Mouse (Mus musculus) lung, embryonic 16.5 days (tissue): ENCODE data around the gene Rbm39. TPM values are rescaled to one million over a fixed set of nuclear protein-coding genes. Genes with fewer than 3 reads are reported as not detected.
A peak's percentile ranks its signal among the peaks of the same experiment; 100 is the strongest.
"Not testable (repeated sequence)": the region's sequence is repeated elsewhere in the genome, so short reads cannot be mapped to it uniquely, and the experiment has no call there.

Experiments
- ATAC-seq: fragments of 200-750 bp; cut with Nextera tagmentation; 2 replicates; pipeline ENCODE4 v1.8.0; 2017; ENCODE audit warnings: low read depth, mild to moderate bottlenecking, moderate library complexity
- H3K27ac ChIP-seq: fragments of 300-500 bp; sonication (generic); 2 replicates; pipeline ENCODE4 v1.5.1; 2014; ENCODE audit warnings: mild to moderate bottlenecking, control low read depth, low read length
- H3K27me3 ChIP-seq: fragments of 300-500 bp; sonication (generic); 2 replicates; pipeline ENCODE4 v1.6.1; 2014; ENCODE audit warnings: low read depth, low read length, mixed read lengths; ENCODE audit not compliant: control insufficient read depth, insufficient read depth
- H3K36me3 ChIP-seq: fragments of 300-500 bp; sonication (generic); 2 replicates; pipeline ENCODE4 v1.6.1; 2014; ENCODE audit warnings: low read length; ENCODE audit not compliant: control insufficient read depth, insufficient read depth
- H3K4me1 ChIP-seq: fragments of 300-500 bp; sonication (generic); replicated peaks from 2 replicates; pipeline ENCODE4 v1.6.1; 2014; ENCODE audit warnings: low read length, mixed read lengths; ENCODE audit not compliant: control insufficient read depth, insufficient read depth
- H3K4me2 ChIP-seq: fragments of 300-500 bp; sonication (generic); 2 replicates; pipeline ENCODE4 v1.6.1; 2014; ENCODE audit warnings: low read depth, low read length, control low read depth
- H3K4me3 ChIP-seq: fragments of 300-500 bp; sonication (generic); 2 replicates; pipeline ENCODE4 v1.5.1; 2014; ENCODE audit warnings: mild to moderate bottlenecking, low read length, control low read depth
- H3K9ac ChIP-seq: fragments of 300-500 bp; sonication (generic); 2 replicates; pipeline ENCODE4 v1.6.1; 2014; ENCODE audit warnings: low read length, control low read depth
- H3K9me3 ChIP-seq: fragments of 300-500 bp; sonication (generic); 2 replicates; pipeline ENCODE4 v1.6.1; 2016; ENCODE audit warnings: low read length; ENCODE audit not compliant: control insufficient read depth
- WGBS: fragments of 180-500 bp; shearing (Covaris S2); extraction: QIAGEN DNeasy Blood & Tissue Kit; methylation state at CpG from one replicate; pipeline ENCODE4 v1.1.7; 2014; 5-methylcytosine and 5-hydroxymethylcytosine counted together
- polyA plus RNA-seq: library from polyadenylated mRNA; unstranded; fragments of >200 nt; fragmentation: Nextera tagmentation; extraction: Ambion mirVana; gene quantifications from 2 replicates; pipeline ENCODE4 v1.2.1, GENCODE M21; 2015

Gene Rbm39
- polyA plus RNA-seq, 1 experiment from 2014 or later, result 645 TPM

DNA sequence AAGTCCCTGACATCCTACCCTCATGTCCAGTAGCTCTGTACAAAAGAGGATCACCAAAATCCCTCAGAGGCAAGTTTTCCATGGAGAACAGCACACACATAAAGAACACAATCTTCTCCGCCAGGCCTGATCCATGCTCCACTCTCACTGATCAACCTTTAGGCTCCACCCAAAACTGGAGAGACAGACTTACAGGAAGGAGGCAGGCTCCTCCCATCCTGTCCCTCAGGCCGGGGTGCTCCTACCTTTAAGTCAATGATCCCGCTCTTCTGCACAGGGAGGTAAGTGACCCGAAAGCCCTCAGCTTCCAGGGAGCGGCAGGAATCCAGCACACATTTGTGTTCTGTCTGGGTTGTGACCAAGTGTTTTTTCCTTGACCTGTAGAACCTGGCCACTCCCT lies 45.9 kb downstream of the Rbm39 start:
- no peak overlapping the region for H3K4me3 ChIP-seq
- no peaks in the 10 kb centered on the region for H3K4me1 ChIP-seq
- WGBS, result 83% methylated on average over 5 of the region's 5 CpGs
- ATAC-seq, result no peak
- H3K9me3 ChIP-seq, result no peaks in the 10 kb centered on the region
- peaks cover 2% of the 10 kb centered on the region; the same call in 1 of the 2 replicates for H3K36me3 ChIP-seq
- no peak overlapping the region for H3K4me2 ChIP-seq
- H3K27me3 ChIP-seq, result no peaks in the 10 kb centered on the region
- H3K27ac ChIP-seq, result no peak overlapping the region
- no peak overlapping the region; the same call in 1 of the 2 replicates for H3K9ac ChIP-seq

DNA sequence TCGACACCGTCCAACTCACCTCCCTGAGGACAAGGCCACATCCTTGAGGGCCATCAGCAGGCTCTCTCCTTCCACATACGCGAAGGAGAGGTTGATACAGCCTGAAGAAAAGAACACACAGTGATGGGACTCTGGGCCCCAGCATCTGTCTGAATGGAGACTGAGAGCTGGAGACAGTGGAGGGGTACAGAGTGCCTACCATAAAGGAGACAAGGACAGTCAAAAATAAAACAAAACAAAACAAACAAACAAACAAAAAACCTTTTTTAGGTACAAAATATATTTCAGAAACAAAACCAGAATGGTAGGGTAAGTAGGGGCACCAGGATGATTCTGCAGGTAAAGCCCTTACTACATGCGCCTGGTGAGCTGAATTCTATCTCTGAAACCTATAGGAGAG lies 53.0 kb downstream of the Rbm39 start, which contains the start of gene Gm28036:
Gm28036 (minus strand) TSS at position 101 of the 400 bp plus-strand sequence.
- WGBS, result 95% methylated on average over 5 of the region's 5 CpGs
- ATAC-seq, result no peak
- no peaks in the 10 kb centered on the region for H3K9me3 ChIP-seq
- H3K4me2 ChIP-seq, result no peak within 1 kb of the TSS
- no peaks in the 10 kb centered on the region for H3K4me1 ChIP-seq
- no peak within 1 kb of the TSS for H3K9ac ChIP-seq
- no peak within 1 kb of the TSS for H3K27ac ChIP-seq
- H3K36me3 ChIP-seq, result peaks cover 8% of the 10 kb centered on the region; the same call in 1 of the 2 replicates
- H3K27me3 ChIP-seq, result no peaks in the 10 kb centered on the region
- H3K4me3 ChIP-seq, result no peak within 1 kb of the TSS

DNA sequence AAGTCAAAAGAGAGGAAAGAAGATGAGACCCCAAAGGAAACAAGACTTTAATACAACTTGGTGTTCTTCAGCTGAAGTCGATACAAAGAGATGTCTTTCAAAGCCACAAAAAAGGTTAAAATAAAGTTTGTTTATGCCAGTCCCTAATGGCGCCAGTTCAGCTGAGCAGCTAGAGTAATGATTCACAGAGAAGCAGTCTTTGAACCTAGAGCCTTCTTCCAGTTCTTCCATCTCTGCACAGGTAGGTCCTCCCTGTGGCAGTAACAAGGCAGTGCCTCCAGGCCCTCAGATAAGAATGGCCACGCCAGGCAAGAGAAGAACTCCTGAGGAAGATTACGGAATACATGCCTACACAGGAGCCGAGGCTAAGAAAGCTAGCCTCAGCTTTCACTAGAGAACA lies 56.3 kb downstream of the Rbm39 start:
- ATAC-seq, result no peak

DNA sequence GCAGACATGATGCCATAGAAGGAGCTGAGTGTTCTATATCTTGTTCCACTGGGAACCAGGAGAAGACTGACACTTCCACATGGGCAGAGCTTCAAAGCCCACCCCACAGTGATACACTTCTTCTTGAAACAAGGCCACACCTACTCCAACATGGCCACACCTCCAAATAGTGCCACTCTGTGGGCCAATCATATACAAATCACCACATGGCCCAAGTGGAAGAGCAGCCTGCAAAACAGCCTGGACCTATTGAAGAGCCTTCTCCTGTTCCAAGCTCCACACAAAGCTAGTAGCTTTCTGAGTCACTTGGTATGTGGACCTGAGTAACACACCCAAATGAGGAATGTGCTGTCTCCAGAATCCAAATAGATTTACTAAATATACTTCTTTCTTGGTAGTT lies 60.5 kb downstream of the Rbm39 start:
- H3K4me3 ChIP-seq, result no peak overlapping the region
- no peaks in the 10 kb centered on the region for H3K9me3 ChIP-seq
- no peaks in the 10 kb centered on the region for H3K4me1 ChIP-seq
- H3K36me3 ChIP-seq, result peaks cover 3% of the 10 kb centered on the region; the same call in 1 of the 2 replicates
- H3K9ac ChIP-seq, result no peak overlapping the region
- ATAC-seq, result no peak
- no peak overlapping the region for H3K27ac ChIP-seq
- no peaks in the 10 kb centered on the region for H3K27me3 ChIP-seq
- no peak overlapping the region for H3K4me2 ChIP-seq

More for the DNA sequence above, 56.3 kb downstream of the Rbm39 start:
- Histone ChIP-seq H3K27me3 (no peaks in the 10 kb centered on the region), H3K27ac (no peak overlapping the region), H3K4me2 (no peak overlapping the region), H3K4me1 (no peaks in the 10 kb centered on the region), H3K9ac (no peak overlapping the region), H3K4me3 (no peak overlapping the region), H3K36me3 (peaks cover 6% of the 10 kb centered on the region; the same call in 1 of the 2 replicates), H3K9me3 (no peaks in the 10 kb centered on the region)
- WGBS, result 92% methylated on average over 5 of the region's 5 CpGs

DNA sequence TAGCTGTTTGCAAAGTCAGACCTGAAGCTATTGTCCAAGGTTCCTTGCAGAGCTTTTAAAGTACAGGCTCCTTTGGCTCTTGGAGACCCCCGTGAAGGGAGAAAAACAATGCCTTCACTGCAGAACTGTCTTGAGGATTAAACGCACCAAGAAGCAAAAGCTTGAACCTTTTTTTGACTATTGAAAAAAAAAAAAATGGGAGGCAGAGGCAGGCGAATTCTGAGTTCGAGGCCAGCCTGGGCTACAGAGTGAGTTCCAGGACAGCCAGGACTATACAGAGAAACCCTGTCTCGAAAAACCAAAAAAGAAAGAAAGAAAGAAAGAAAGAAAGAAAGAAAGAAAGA lies 68.0 kb downstream of the Rbm39 start:
- H3K36me3 ChIP-seq, ATAC-seq, H3K9me3 ChIP-seq, H3K27me3 ChIP-seq, H3K4me1 ChIP-seq: not testable (repeated sequence)
- H3K4me2 ChIP-seq, result peak overlapping the region; percentile 50
- 16% methylated on average over 5 of the region's 5 CpGs for WGBS
- H3K27ac ChIP-seq, result peak overlapping the region; percentile 77
- peak overlapping the region; percentile 90 for H3K9ac ChIP-seq
- H3K4me3 ChIP-seq, result peak overlapping the region; percentile 83

DNA sequence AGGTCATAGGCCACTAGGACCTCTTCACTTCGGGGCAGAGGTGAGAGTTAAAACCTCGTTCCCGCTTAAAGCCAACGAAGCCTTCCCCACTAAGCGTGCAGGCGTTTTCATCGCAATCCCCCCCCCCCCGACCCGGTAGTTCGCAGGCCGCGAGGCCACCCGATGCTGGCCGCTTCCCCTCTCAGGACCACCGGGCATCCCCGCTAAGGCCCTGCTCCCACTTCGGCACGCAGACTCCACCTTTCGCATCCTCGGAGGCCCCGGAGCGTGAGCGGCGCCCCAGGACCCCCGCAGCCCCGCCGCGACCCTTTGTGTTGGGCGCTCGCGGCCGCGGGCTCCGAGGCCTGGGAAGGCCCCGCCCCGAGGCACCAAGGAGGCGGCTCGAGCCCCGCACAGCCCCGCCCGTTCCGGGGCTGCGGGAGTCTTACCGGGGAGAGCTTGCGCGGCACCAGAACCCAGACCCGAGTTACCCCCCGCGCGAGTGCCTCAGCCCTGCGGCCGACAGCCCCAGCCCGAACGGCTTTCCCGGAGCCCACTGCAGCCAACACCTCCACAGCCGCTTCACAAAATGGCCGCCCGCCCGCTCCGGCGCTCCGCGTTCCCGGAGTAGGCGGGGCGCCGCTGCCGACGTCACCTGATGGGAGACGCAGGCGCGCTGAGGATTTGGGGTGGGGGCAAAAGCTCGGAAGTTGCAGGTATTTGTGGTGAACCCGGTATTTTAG lies 68.5 kb downstream of the Rbm39 start, which contains the start of the genes Cpne1 and Rbm12:
Cpne1 (minus strand) TSS at position 608 of the 722 bp plus-strand sequence.
Rbm12 (minus strand) TSS at position 621 of the 722 bp plus-strand sequence.
- Histone ChIP-seq H3K27ac (peak within 1 kb of the TSS; percentile 77), H3K27me3 (no peaks in the 10 kb centered on the region), H3K4me2 (peak within 1 kb of the TSS; percentile 73), H3K36me3 (no peaks in the 10 kb centered on the region), H3K9me3 (no peaks in the 10 kb centered on the region), H3K9ac (peak within 1 kb of the TSS; percentile 90), H3K4me3 (peak within 1 kb of the TSS; percentile 83), H3K4me1 (peaks cover 10% of the 10 kb centered on the region)
- WGBS, result under 1% methylated on average over 65 of the region's 74 CpGs
- peak; percentile 96 for ATAC-seq

DNA sequence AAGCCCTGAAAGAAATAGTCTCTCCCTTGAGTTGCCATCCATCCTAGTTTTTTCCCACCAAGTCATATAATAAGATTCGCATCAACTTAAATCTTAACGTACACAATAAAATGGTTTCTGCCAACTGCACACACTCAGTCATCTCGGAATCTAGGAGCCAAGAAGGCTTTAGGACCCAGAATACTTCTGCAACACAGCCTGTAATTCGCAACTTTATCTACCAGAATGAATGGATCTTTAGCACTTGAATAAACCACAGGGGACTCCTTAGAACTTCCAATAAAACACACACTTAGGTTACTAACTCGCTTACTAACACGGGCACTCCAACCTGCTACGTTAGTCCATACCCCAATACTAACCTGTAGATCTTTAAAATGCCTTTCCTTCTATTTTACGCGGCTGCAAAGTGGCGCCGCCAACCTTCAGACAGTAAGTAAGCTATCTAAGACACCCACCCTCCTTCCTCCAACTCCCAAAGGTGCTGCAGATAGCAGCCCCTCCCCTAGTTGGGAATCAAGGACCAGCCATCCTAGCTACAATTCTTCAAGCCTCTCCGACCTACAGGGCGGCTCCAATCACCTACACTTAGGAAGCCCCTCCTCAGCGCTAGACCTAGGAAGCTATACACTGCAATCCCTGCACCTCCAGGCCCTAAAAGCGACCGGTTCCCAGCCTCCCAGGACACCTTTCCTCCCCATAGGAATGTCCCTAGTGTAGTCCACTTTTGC lies 69.2 kb downstream of the Rbm39 start:
- Histone ChIP-seq H3K27me3 (no peaks in the 10 kb centered on the region), H3K4me1 (peaks cover 10% of the 10 kb centered on the region), H3K9ac (peak overlapping the region; percentile 90), H3K36me3 (no peaks in the 10 kb centered on the region), H3K27ac (peak overlapping the region; percentile 77), H3K4me2 (peak overlapping the region; percentile 73), H3K4me3 (peak overlapping the region; percentile 83), H3K9me3 (no peaks in the 10 kb centered on the region)
- WGBS, result 0% methylated on average over 16 of the region's 16 CpGs
- ATAC-seq, result peak; percentile 71

Other genes starting within 250 kb of the Rbm39 start
- 59.6 and 64.9 TPM in 2 replicates for gene Uqcc1, start 249.9 kb downstream of the Rbm39 start, polyA plus RNA-seq
- gene Gm15557, start 239.5 kb downstream of the Rbm39 start, polyA plus RNA-seq, result not detected in 2 replicates
- gene Gdf5, start 234.9 kb downstream of the Rbm39 start, polyA plus RNA-seq, result 0.23 and 0.33 TPM in 2 replicates
- gene Cep250, start 223.8 kb downstream of the Rbm39 start, polyA plus RNA-seq, result 16.3 and 17.6 TPM in 2 replicates
- 1.5 and 1.6 TPM in 2 replicates for gene 6430550D23Rik, start 172.3 kb downstream of the Rbm39 start, polyA plus RNA-seq
- 224 and 242 TPM in 2 replicates for gene Ergic3, start 172.2 kb downstream of the Rbm39 start, polyA plus RNA-seq
- gene Fer1l4, start 127.3 kb downstream of the Rbm39 start, polyA plus RNA-seq, result not detected in 2 replicates
- gene Spag4, start 115.1 kb downstream of the Rbm39 start, polyA plus RNA-seq, result 1.9 and 2.5 TPM in 2 replicates
- 71.0 and 75.1 TPM in 2 replicates for gene Cpne1, start 68.3 kb downstream of the Rbm39 start, polyA plus RNA-seq
- 24.6 and 31.3 TPM in 2 replicates for gene Rbm12, start 68.3 kb downstream of the Rbm39 start, polyA plus RNA-seq
- gene Gm28036, start 53.1 kb downstream of the Rbm39 start, polyA plus RNA-seq, result 20.7 and 21.4 TPM in 2 replicates
- gene Romo1, start 36.2 kb downstream of the Rbm39 start, polyA plus RNA-seq, result 338 and 368 TPM in 2 replicates
- 41.0 and 43.6 TPM in 2 replicates for gene Nfs1, start 36.1 kb downstream of the Rbm39 start, polyA plus RNA-seq
- 62.8 and 70.6 TPM in 2 replicates for gene Phf20, start 16.2 kb upstream of the Rbm39 start, polyA plus RNA-seq
- 3.8 and 4.4 TPM in 2 replicates for gene Cnbd2, start 132.1 kb upstream of the Rbm39 start, polyA plus RNA-seq
- 39.1 and 53.6 TPM in 2 replicates for gene Scand1, start 132.5 kb upstream of the Rbm39 start, polyA plus RNA-seq
- gene Epb41l1, start 240.7 kb upstream of the Rbm39 start, polyA plus RNA-seq, result 2.1 and 2.2 TPM in 2 replicates